Mouse (Mus musculus): ENCODE data around the gene Gm38392.

The Gm38392 gene

DNA sequence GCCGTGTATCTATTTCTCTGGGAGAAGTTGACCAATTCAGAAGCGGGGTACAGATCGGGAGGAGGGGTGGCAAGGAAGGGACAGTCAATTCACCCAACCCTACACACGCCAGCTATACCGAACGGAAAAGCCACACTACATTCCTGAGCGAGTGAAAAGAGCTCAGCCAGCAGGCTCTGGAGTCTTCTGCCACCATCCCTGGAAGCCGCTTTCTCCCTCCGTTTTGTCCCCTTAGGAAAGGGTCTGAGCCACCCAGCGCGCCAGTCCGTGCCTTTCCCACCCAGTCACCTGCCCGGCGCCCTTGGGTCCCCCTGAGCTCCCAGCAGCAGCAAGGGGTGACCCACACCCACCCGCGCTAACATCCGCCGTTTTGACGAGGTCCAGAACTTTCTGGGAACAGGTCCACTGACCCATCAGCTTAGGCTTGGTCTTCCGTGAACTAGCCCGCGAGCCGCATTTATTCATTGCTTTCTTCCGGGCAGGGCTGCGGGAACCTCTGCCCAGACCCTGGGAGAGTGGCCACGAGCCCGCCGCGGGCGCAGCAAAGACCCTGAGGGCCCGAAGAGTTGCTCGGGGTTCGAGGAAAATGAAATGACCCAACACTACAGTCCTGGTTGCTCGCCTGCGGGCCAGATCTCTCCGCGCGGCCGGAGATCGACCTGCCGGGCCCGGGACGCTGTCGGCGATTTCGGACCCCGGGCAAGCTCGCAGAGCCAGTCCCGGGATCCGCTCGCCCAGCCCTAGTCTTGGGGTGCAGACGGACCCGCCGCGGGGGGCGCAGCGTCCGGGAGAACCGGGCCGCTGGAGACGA lies 86.6 kb downstream of the Gm38392 start:
- DNase-seq (ENCODE audit: low spot score in 2 of 2): no peak

DNA sequence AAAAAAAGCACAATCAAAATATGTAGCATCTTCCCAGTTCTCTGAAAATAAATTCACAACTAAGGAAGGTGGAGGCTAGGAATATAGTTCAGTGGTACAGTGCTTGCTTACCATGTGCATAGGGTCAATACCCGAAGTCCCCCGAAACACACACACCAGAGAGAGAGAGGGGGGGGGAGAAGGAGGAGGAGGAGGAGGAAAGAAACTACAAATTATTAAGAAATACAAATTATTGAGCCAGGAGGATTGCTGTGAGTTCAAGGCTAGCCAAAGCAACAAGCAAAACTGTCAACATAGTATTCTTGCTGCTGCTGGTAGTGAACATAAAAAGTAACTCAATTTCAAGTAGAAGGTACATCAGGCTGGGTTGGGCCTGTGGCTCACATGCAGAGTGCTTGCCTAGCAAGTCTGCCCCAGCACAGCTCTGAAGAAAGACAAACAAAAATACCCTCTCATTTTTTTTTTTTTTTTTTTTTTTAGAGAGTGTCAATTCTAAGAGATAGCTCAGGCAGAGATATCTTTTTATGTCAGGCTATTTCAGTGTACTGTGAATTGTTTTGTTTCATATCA lies 87.4 kb downstream of the Gm38392 start:
- DNase-seq (ENCODE audit: low spot score in 2 of 2): no peak

DNA sequence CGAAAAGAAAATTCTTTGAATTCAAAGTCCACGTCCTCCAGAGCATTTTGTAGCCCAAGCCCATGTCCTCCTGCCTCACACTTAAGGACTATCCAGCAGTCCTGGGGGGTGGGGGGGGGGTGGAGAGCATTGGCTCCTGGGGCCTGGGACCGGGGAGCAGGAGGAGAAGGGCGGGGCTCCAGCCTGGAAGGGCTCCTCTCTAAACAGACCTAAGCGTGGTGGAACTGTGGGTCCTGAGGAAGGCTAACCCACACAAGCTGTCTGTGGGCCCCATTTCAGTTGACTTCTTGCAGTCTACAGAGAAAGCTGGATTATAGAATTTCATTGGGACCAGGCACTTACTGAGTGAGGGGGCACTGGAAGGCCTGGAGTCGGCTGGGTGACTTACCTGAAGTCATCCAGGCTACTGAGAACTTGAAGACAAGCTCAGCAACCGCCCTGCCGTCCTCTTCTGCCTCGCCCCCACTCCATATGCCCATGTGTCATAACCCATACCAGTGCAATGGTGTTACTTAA lies 88.4 kb downstream of the Gm38392 start:
- no peak for DNase-seq (ENCODE audit: low spot score in 2 of 2)

GRCm38 (mm10) chr3:88197741-88198504 lies 89.1 kb downstream of the Gm38392 start:
- no peak for DNase-seq (ENCODE audit: low spot score in 2 of 2)
